Mouse (Mus musculus) limb, embryonic 12.5 days (tissue): ENCODE data around the gene Ccdc85a. TPM values are rescaled to one million over a fixed set of nuclear protein-coding genes. Genes with fewer than 3 reads are reported as not detected.

Experiments used
- polyA plus RNA-seq: library from polyadenylated mRNA; unstranded; fragments of >200 nt; fragmentation: Nextera tagmentation; extraction: Ambion mirVana; gene quantifications from 2 replicates; pipeline ENCODE4 v1.2.1, GENCODE M21; 2016

Gene Ccdc85a
- polyA plus RNA-seq, 1 experiment from 2014 or later = 3.0 TPM

Other genes starting within 250 kb of the Ccdc85a start
- not detected in 2 replicates for gene Gm6685, start 244.5 kb downstream of the Ccdc85a start, polyA plus RNA-seq